Mouse (Mus musculus): ENCODE results near the gene Rbm33. TPM values are rescaled to one million over a fixed set of nuclear protein-coding genes. Genes with fewer than 3 reads are reported as not detected.

Gene Rbm33
- polyA plus RNA-seq, 1 experiment from 2014 or later, result 39.6 TPM

DNA sequence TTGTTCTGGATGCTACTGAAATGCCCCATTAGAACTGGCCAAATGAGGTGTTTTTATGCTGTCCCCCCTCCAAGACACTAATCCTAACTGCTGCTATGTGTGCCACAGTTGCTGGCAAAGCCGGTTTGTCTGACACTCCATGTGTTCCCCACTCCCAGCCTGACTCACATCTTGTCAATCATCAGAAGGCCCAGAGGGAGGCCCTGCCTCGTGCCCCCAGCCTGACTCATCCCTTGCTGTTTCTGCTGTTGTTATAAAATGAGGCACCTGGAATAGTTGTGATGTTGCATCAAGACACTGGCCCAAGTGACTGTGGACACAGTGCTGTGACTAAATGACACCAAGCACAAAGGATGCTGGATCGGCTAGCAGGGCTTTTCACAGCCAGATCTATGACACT is 18.2 kb upstream of the Rbm33 start:
- DNase-seq (ENCODE audit: low read depth, low spot score) (no peak), ATAC-seq (no peak)
- CTCF ChIA-PET, result no interaction called here
- TF ChIP-seq CTCF (IDR thresholded peaks at IDR 0.05), result no peak
- in situ Hi-C loops (cut with MboI; ENCODE audit: low pct_unique_long_range_greater_than_20kb), result loop anchor here (5.0 kb wide), 1 partner anchor 89 kb away; no protein-coding TSS in a partner anchor
- POLR2A ChIA-PET, result no interaction called here
- H3K27me3 ChIP-seq, result peaks cover 21% of the 10 kb centered on the region

DNA sequence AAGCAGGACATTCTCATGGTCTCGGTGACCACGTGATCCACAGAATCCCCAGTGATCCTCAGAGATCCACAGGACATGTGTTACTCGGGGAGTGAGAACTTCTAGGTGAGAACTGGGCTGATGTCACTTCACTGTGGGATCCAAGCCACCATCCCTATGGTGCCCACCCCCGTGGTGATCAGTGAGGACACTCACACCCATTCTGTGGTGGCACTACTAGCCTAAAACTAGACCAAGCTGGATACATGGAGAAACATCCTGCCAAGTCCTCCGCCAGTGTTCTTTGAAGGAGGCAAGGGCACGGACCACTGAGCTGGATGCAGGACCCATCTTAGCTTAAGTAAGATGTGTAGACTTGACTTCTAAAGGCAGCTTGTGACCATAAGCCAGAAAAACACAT is 17.6 kb upstream of the Rbm33 start:
- POLR2A ChIA-PET, result no interaction called here
- TF ChIP-seq CTCF (IDR thresholded peaks at IDR 0.05), result no peak
- DNase-seq (ENCODE audit: low read depth, low spot score), result no peak
- H3K27me3 ChIP-seq, result peaks cover 27% of the 10 kb centered on the region
- no peak for ATAC-seq
- in situ Hi-C loops (cut with MboI; ENCODE audit: low pct_unique_long_range_greater_than_20kb), result loop anchor here (5.0 kb wide), 1 partner anchor 88 kb away; no protein-coding TSS in a partner anchor
- CTCF ChIA-PET, result no interaction called here

DNA sequence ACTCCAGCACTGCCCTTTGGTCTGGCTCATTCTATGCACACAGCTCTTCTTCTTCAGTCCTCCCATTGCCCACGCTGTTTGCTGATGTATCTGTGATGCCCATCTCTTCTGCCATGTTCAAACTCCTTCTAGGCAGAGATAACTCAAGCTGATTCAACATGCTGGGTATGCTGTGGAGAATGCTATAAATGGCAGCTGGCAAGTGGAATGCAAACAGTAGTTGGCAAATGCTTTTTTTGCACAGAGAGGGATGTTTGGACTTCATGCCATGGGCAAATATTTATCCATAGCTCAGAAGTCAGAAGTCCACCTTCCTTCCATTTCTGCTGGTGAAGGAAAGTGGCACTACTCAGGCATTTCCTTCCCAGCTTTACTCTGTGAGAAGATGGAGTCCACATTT is 14.2 kb upstream of the Rbm33 start:
- in situ Hi-C loops (cut with MboI; ENCODE audit: low pct_unique_long_range_greater_than_20kb), result no loop called here
- TF ChIP-seq CTCF (IDR thresholded peaks at IDR 0.05), result no peak
- peaks cover 24% of the 10 kb centered on the region for H3K27me3 ChIP-seq
- ChIA-PET CTCF (interaction anchor here (0.7 to 0.9 kb wide), 4 partner anchors 9 to 304 kb away, joined by 3 to 4 read pairs (median 3); no protein-coding TSS in a partner anchor), POLR2A (interaction anchor here (1.1 kb wide), 1 partner anchor 14 kb away, joined by 3 read pairs; the partner anchor contains the start of gene Rbm33)
- no peak for ATAC-seq
- no peak for DNase-seq (ENCODE audit: low read depth, low spot score)

DNA sequence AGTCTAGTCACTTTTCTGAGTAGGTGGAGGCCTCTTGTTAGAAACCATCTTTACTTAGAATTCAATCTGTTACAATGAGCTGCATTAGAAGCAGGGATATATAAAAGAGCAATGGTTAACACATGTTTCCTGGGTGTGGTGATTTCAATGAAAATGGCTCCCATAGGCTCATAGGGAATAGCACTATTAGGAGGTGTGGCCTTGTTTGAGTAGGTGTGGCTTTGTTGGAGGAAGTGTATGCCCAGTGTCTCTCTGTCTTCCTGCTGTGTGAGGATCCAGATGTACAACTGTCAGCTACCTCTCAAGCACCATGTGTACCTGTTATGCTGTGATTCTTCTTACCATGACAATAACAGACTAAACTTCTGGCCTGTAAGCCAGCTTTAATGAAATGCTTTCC is 12.4 kb upstream of the Rbm33 start:
- in situ Hi-C loops (cut with MboI; ENCODE audit: low pct_unique_long_range_greater_than_20kb), result no loop called here
- no peak for TF ChIP-seq CTCF (IDR thresholded peaks at IDR 0.05)
- POLR2A ChIA-PET, result interaction anchor here (1.0 kb wide), 1 partner anchor 15 kb away, joined by 3 read pairs; no protein-coding TSS in a partner anchor
- DNase-seq (ENCODE audit: low read depth, low spot score) (no peak), ATAC-seq (no peak)
- peaks cover 31% of the 10 kb centered on the region for H3K27me3 ChIP-seq
- CTCF ChIA-PET, result interaction anchor here (1.2 to 2.0 kb wide), 2 partner anchors 11 to 15 kb away, joined by 4 to 12 read pairs; no protein-coding TSS in a partner anchor

DNA sequence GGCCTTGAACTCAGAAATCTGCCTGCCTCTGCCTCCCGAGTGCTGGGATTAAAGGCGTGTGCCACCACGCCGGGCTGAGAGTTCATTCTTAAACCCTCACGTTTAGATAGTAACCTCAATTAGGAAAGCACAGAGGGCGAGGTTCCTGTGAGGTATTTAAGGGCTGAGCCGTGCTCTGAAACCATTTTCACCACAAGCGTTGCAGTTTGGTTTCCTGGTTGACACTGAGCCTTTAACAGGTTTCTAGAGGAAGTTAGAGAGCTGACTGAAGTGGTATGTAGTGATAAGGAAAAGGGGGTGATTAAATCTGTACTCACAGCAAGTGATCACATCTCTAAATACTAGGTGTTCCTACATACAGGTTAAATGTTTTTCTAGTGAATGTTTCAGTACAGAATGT is 1.4 kb upstream of the Rbm33 start:
- ATAC-seq (no peak), DNase-seq (ENCODE audit: low read depth, low spot score) (no peak)
- ChIA-PET CTCF (no interaction called here), POLR2A (no interaction called here)
- no peaks in the 10 kb centered on the region for H3K27me3 ChIP-seq
- TF ChIP-seq CTCF (IDR thresholded peaks at IDR 0.05), result no peak
- in situ Hi-C loops (cut with MboI; ENCODE audit: low pct_unique_long_range_greater_than_20kb), result no loop called here

DNA sequence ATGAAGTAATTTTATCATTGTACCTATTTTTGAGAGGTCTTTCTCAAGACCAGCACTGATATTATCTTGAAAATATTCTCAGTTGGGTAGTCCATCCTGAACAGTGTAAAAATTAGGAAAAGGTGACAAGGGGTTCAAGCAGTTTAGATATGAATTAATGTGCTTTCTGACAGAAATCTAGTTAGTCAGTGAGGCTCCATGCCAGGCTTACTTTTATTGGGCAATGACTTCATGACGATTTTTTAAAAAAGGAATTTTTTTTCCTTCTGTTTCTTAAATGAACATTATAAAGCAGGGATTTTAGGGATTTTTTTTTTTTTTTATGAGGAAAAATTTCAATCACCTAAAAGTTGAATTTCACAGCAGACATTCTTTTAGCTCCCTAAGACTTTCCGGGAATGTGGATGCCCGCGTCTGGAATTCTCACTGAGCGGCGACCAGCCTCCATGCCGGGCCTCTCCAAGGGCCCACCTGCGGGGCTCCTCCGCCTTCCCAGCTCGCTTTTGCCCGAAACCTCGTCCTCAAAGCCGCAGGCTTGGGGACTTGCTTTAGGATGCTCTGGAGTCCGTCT is 685 bp upstream of the Rbm33 start:
- H3K27me3 ChIP-seq, result no peaks in the 10 kb centered on the region
- POLR2A ChIA-PET, result interaction anchor here (0.6 to 1.3 kb wide), 5 partner anchors 13 to 963 kb away, joined by 3 to 5 read pairs (median 4); no protein-coding TSS in a partner anchor
- in situ Hi-C loops (cut with MboI; ENCODE audit: low pct_unique_long_range_greater_than_20kb), result no loop called here
- no peak for TF ChIP-seq CTCF (IDR thresholded peaks at IDR 0.05)
- DNase-seq (ENCODE audit: low read depth, low spot score), result no peak
- ATAC-seq, result peak; percentile 64
- CTCF ChIA-PET, result no interaction called here

DNA sequence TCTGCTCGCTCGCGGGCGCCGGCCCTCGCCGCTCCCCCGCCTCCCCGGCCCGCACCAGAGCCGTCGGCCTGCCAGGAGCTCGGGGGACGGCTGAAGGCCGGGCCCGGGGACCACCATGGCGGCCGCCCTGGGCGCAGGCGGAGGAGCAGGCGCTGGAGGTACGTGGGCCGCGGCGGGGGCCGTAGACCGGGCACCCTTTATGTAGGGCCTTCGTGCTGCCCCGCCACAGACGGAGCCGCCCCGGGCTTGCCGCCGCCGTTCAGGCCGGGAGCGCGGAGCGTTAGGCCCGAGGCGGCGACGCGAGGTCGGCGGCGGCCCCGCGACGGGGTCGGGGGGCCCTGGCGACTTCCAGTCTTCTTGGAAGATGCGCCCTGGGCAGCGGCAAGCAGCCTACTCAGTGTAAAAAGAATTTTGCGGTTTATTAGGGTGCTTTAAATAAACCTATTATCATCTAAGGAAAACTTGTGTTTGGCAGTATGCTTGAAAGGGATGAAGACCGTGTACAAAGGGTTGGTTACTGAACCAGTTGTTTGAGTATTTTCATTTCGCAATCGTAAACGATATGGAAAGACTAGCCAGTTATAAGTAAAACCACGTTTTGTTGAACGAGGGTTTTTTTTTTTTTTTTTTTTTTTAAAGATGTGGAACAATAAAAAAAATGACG is 464 bp downstream of the Rbm33 start:
- no peak for TF ChIP-seq CTCF (IDR thresholded peaks at IDR 0.05)
- POLR2A ChIA-PET, result interaction anchor here (0.6 to 1.3 kb wide), 2 partner anchors 9 to 14 kb away, joined by 3 to 4 read pairs; no protein-coding TSS in a partner anchor
- no peaks in the 10 kb centered on the region for H3K27me3 ChIP-seq
- in situ Hi-C loops (cut with MboI; ENCODE audit: low pct_unique_long_range_greater_than_20kb), result no loop called here
- CTCF ChIA-PET, result no interaction called here
- DNase-seq (ENCODE audit: low read depth, low spot score) (no peak), ATAC-seq (peak; percentile 46)

DNA sequence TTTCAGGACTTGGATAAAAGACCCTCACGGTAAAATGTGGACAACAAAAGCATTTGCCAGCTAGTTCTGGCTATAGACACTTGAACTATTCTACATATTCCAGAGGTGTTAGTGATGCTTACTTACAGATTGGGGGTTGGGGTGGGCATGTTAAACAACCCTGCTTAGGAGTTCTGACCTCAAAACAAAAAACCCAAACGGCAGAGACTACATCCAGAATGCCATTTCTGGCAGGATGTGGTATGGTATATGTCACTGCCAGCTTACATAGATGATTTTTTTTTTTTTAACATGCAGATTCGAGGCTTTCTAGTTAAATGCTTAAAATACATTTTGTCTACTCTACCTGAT is 971 bp downstream of the Rbm33 start:
- in situ Hi-C loops (cut with MboI; ENCODE audit: low pct_unique_long_range_greater_than_20kb), result no loop called here
- H3K27me3 ChIP-seq, result no peaks in the 10 kb centered on the region
- no peak for DNase-seq (ENCODE audit: low read depth, low spot score)
- no peak for TF ChIP-seq CTCF (IDR thresholded peaks at IDR 0.05)
- ATAC-seq, result no peak
- POLR2A ChIA-PET, result interaction anchor here (0.6 kb wide), 1 partner anchor 8 kb away, joined by 4 read pairs; no protein-coding TSS in a partner anchor
- CTCF ChIA-PET, result interaction anchor here (1.2 kb wide), 2 partner anchors 10 to 24 kb away, joined by 3 read pairs; no protein-coding TSS in a partner anchor

DNA sequence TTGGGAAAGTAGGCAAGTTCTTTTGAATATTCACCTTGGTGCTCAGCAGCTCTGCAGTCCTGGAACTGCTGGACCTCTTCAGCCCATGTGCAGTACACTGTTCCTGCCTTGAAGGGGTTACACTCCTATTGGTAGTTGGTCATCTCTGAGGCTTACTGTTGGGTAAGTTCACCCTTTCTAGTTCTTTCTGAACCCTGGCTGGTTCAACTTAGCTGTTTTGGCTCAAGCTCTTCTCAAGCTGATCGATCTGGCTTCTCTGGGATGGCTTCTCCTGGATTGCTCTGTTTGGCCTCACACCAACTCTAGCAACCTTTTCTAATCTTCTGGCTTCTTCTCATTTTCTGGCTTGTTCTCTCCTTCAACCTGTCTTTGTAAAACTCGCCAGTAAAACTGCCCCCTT is 1.8 kb downstream of the Rbm33 start:
- DNase-seq (ENCODE audit: low read depth, low spot score), result no peak
- no peak for TF ChIP-seq CTCF (IDR thresholded peaks at IDR 0.05)

DNA sequence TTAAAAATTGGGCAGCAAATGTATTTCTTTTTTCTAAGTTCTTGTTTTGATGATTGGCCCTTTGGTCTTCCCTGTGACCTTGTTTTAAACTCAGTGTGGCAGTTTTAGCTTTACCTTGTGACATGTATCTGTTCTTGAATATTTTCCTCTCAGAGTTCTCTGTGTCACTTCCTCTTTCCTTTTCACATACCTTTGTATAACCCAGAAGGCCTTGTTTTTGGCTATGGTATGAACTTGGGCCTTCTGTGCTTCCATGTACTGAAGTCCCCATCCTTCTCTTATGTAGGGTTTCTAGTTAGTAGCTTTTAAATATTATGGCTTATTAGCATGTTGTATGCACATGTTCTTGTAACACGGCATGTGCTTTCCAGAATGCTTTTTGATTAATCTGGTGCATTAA is 4.8 kb downstream of the Rbm33 start:
- H3K27me3 ChIP-seq, result no peaks in the 10 kb centered on the region
- DNase-seq (ENCODE audit: low read depth, low spot score), result no peak
- ChIA-PET CTCF (no interaction called here), POLR2A (interaction anchor here (0.6 kb wide), 1 partner anchor 61 kb away, joined by 3 read pairs; no protein-coding TSS in a partner anchor)
- TF ChIP-seq CTCF (IDR thresholded peaks at IDR 0.05), result no peak
- ATAC-seq, result no peak
- in situ Hi-C loops (cut with MboI; ENCODE audit: low pct_unique_long_range_greater_than_20kb), result no loop called here

More for the DNA sequence above, 1.8 kb downstream of the Rbm33 start:
- POLR2A ChIA-PET, result no interaction called here
- CTCF ChIA-PET, result interaction anchor here (1.2 kb wide), 2 partner anchors 9 to 25 kb away, joined by 3 read pairs; no protein-coding TSS in a partner anchor
- in situ Hi-C loops (cut with MboI; ENCODE audit: low pct_unique_long_range_greater_than_20kb), result no loop called here
- no peak for ATAC-seq
- H3K27me3 ChIP-seq, result no peaks in the 10 kb centered on the region

DNA sequence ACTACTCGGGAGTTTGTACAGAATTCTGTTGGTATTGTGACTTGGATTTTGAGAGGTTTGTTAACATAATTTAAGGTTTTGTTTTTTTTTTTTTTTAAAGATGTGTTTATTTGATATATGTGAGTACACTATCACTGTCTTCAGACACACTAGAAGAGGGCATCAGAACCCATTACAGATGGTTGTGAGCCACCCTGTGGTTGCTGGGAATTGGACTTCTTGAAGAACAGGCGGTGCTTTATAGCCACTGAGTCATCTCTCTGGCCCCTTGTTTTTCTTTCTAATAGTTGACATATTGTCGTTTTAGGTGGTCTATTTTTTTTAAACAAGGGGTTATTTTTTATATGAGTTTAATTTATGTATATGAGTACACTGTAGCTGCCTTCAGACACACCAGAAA is 5.3 kb downstream of the Rbm33 start:
- in situ Hi-C loops (cut with MboI; ENCODE audit: low pct_unique_long_range_greater_than_20kb), result no loop called here
- POLR2A ChIA-PET, result no interaction called here
- TF ChIP-seq CTCF (IDR thresholded peaks at IDR 0.05), result no peak
- DNase-seq (ENCODE audit: low read depth, low spot score) (no peak), ATAC-seq (no peak)
- H3K27me3 ChIP-seq, result no peaks in the 10 kb centered on the region
- CTCF ChIA-PET, result no interaction called here
